Mouse (Mus musculus): Measurements from ENCODE around the gene H6pd.

DNA sequence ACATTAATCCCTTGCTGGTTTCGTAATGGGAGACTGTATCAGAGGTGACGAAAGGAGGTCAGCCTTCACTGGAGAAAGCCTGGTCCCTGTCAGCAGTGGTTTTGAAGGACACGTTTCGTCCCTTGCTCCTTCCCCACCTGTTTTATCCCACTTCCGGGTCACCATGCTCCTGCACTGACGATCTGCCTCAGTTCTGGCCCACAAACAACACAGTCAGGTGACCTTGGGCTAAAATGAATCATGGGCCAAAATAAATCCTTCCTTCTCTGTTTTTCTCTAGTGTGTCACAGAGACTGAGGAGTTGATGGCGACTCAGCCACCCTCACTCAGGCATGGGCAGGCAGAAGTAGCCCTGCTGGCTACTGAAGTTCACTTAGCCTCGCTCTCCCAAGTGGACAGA is 33.5 kb downstream of the H6pd start:
- TF ChIP-seq POLR2A (IDR thresholded peaks at IDR 0.05; ENCODE audit: insufficient read length, low read depth) (no peak), TCF12 (IDR thresholded peaks at IDR 0.05; ENCODE audit: insufficient read depth, poor library complexity, severe bottlenecking) (no peak), USF1 (IDR thresholded peaks at IDR 0.05; ENCODE audit: low read depth) (peak; percentile 38), MAX (IDR thresholded peaks at IDR 0.05; ENCODE audit: low read depth) (no peak), SRF (IDR thresholded peaks at IDR 0.05; ENCODE audit: control insufficient read depth, insufficient read length, low read depth) (no peak), CEBPB (IDR thresholded peaks at IDR 0.05; ENCODE audit: insufficient read depth, poor library complexity, severe bottlenecking) (no peak), TCF3 (IDR thresholded peaks at IDR 0.05; ENCODE audit: insufficient read length, low read depth) (no peak)

All from myocyte (in vitro differentiated cells).